Mouse (Mus musculus): ENCODE measurements around the gene Cyp26b1. TPM values are rescaled to one million over a fixed set of nuclear protein-coding genes. Genes with fewer than 3 reads are reported as not detected.

The Cyp26b1 gene
- polyA plus RNA-seq, 1 experiment from 2014 or later, result 6.4 TPM

DNA sequence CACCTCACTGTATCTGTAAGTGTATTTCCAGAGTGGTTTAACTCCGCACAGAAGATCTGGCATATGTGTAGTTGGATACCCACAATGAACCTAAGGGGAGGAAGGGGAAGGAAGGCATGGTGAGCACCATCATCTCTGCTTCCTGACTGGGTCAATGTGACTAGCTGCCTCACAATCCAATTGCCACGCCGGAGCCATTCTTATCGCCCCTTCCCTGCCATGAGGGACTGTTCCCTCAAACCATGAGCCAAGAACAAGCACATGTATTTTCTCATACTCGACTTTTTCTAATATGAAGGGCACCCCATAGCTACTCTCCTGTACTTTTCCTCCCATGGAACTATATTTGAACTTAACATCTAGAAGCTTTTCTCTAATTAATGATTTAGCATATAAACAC, 35.1 kb upstream of the Cyp26b1 start:
- Histone ChIP-seq H3K9me3 (ENCODE audit: control insufficient read depth, low read length) (no peaks in the 10 kb centered on the region), H3K9ac (ENCODE audit: low read length) (no peak overlapping the region), H3K4me3 (ENCODE audit: low read depth, low read length) (no peak overlapping the region), H3K36me3 (ENCODE audit: control insufficient read depth, insufficient read depth, low read length) (no peaks in the 10 kb centered on the region), H3K27ac (replicated peaks) (no peak overlapping the region), H3K27me3 (ENCODE audit: control insufficient read depth, insufficient read depth, low read length) (no peaks in the 10 kb centered on the region), H3K4me1 (replicated peaks; ENCODE audit: control insufficient read depth, insufficient read depth) (no peaks in the 10 kb centered on the region), H3K4me2 (replicated peaks; ENCODE audit: low read depth) (no peak overlapping the region)
- DNase-seq (ENCODE audit: low spot score) (no peak), ATAC-seq (ENCODE audit: low FRiP score, low TSS enrichment) (no peak)
- no peak for TF ChIP-seq EP300 (optimal IDR thresholded peaks at IDR 0.05)
- TF ChIP-seq CTCF (IDR thresholded peaks at IDR 0.05; ENCODE audit: low read depth), result no peak
- 87% methylated on average over 5 of the region's 5 CpGs for WGBS

DNA sequence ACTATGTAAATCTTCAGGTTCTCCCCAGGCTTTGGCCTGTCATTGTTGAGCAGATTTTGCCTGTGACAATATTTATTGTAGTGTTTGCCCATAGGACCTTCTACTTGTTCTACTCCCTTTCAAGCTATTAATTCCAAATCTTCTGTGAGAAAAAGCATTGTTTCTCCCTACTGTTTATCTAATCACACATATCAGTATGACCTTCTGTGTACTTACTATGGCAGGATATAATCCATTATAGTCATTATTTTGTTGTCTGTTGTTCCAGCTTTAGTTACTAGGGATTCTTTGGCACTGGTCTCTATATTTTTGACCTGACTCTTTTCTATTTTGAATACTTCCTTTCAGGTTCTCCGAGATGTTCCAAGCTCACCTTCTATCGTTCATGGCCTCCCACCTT, 32.7 kb upstream of the Cyp26b1 start:
- H3K27ac ChIP-seq (replicated peaks), result no peak overlapping the region
- no peaks in the 10 kb centered on the region for H3K27me3 ChIP-seq (ENCODE audit: control insufficient read depth, insufficient read depth, low read length)
- no peak for ATAC-seq (ENCODE audit: low FRiP score, low TSS enrichment)
- WGBS, result 77% methylated on average over 2 of the region's 2 CpGs
- no peaks in the 10 kb centered on the region for H3K9me3 ChIP-seq (ENCODE audit: control insufficient read depth, low read length)
- no peak overlapping the region for H3K4me3 ChIP-seq (ENCODE audit: low read depth, low read length)
- H3K4me2 ChIP-seq (replicated peaks; ENCODE audit: low read depth), result no peak overlapping the region
- H3K4me1 ChIP-seq (replicated peaks; ENCODE audit: control insufficient read depth, insufficient read depth), result no peaks in the 10 kb centered on the region
- no peak for DNase-seq (ENCODE audit: low spot score)
- H3K36me3 ChIP-seq (ENCODE audit: control insufficient read depth, insufficient read depth, low read length), result no peaks in the 10 kb centered on the region
- H3K9ac ChIP-seq (ENCODE audit: low read length), result no peak overlapping the region
- TF ChIP-seq EP300 (optimal IDR thresholded peaks at IDR 0.05) (no peak), CTCF (IDR thresholded peaks at IDR 0.05; ENCODE audit: low read depth) (no peak)

DNA sequence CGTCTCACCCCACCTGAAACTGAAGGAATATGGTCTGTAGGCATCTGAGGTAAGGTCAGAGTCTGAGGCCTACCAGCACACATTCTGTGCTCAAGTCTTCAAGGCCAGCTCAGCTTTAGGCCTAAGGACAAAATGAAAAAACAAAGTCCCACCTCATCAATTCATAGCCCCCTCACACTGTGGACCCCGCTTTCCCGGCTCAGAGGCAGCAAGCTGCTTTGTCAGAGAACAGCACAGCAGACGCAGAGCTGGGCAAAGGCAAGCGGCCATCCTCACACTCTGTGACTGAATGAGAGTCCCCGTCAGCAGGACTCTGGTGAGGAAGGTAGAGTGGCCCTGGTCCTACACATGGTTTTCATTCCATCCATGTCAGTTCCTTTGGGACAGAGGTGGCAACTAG, 25.5 kb upstream of the Cyp26b1 start:
- H3K4me1 ChIP-seq (replicated peaks; ENCODE audit: control insufficient read depth, insufficient read depth), result no peaks in the 10 kb centered on the region
- TF ChIP-seq CTCF (IDR thresholded peaks at IDR 0.05; ENCODE audit: low read depth), result no peak
- no peaks in the 10 kb centered on the region for H3K9me3 ChIP-seq (ENCODE audit: control insufficient read depth, low read length)
- ATAC-seq (ENCODE audit: low FRiP score, low TSS enrichment) (no peak), DNase-seq (ENCODE audit: low spot score) (no peak)
- H3K4me3 ChIP-seq (ENCODE audit: low read depth, low read length), result no peak overlapping the region
- 96% methylated on average over 6 of the region's 6 CpGs for WGBS
- H3K27me3 ChIP-seq (ENCODE audit: control insufficient read depth, insufficient read depth, low read length), result no peaks in the 10 kb centered on the region
- H3K4me2 ChIP-seq (replicated peaks; ENCODE audit: low read depth), result no peak overlapping the region
- H3K36me3 ChIP-seq (ENCODE audit: control insufficient read depth, insufficient read depth, low read length), result peaks cover 7% of the 10 kb centered on the region; the same call in 1 of the 2 replicates
- no peak overlapping the region for H3K27ac ChIP-seq (replicated peaks)
- H3K9ac ChIP-seq (ENCODE audit: low read length), result no peak overlapping the region

DNA sequence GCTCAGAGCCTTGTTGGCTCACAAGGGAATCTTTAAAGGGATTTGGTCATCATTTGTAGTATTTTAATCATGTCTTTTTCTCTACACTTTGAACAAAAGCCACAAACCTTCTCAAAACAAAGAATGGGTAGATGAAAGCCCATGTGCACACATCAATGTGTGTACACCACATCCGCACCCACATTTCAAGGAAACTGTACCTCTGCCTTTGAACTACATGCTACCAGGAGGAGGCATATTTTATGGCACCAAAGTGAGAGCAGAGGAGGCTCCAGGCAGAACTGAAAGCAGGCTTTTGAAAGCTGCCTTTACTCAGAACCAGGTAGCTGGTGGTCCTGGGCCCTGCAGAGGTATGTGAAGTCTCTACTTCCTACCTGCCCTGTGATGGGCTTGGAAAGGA, 23.3 kb upstream of the Cyp26b1 start:
- 96% methylated on average over 1 of the region's 1 CpGs for WGBS
- no peak overlapping the region for H3K4me3 ChIP-seq (ENCODE audit: low read depth, low read length)
- H3K27me3 ChIP-seq (ENCODE audit: control insufficient read depth, insufficient read depth, low read length), result no peaks in the 10 kb centered on the region
- no peak for TF ChIP-seq CTCF (IDR thresholded peaks at IDR 0.05; ENCODE audit: low read depth)
- no peak for TF ChIP-seq EP300 (optimal IDR thresholded peaks at IDR 0.05)
- H3K4me2 ChIP-seq (replicated peaks; ENCODE audit: low read depth), result no peak overlapping the region
- H3K9ac ChIP-seq (ENCODE audit: low read length), result no peak overlapping the region
- no peaks in the 10 kb centered on the region for H3K9me3 ChIP-seq (ENCODE audit: control insufficient read depth, low read length)
- no peak overlapping the region for H3K27ac ChIP-seq (replicated peaks)
- H3K4me1 ChIP-seq (replicated peaks; ENCODE audit: control insufficient read depth, insufficient read depth), result no peaks in the 10 kb centered on the region
- DNase-seq (ENCODE audit: low spot score), result no peak
- no peak for ATAC-seq (ENCODE audit: low FRiP score, low TSS enrichment)
- H3K36me3 ChIP-seq (ENCODE audit: control insufficient read depth, insufficient read depth, low read length), result peaks cover 7% of the 10 kb centered on the region; the same call in 1 of the 2 replicates

DNA sequence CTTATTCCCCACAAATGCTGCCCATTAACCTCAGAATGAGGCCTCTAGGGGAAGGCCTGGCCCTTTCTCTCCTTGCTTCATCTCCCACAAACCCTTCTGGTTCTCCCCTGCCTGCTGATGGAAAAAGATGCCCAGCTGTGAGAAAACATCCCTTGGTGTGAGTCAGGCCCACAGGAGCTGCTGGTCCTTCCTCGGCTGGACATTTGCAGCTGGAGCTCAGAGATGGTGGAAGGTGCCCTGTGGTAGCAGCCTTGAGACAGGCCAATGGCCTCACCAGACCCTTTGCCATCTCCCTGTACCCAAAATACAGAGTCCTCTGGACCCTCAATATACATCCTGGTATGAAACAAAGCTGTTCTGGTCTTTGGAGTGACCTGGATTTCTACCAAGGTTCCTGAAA, 22.9 kb upstream of the Cyp26b1 start:
- 84% methylated on average over 1 of the region's 1 CpGs for WGBS

GRCm38 (mm10) chr6:84613561-84613960, 19.9 kb upstream of the Cyp26b1 start:
- Histone ChIP-seq H3K4me3 (ENCODE audit: low read depth, low read length) (no peak overlapping the region), H3K9me3 (ENCODE audit: control insufficient read depth, low read length) (no peaks in the 10 kb centered on the region), H3K4me2 (replicated peaks; ENCODE audit: low read depth) (no peak overlapping the region), H3K27me3 (ENCODE audit: control insufficient read depth, insufficient read depth, low read length) (no peaks in the 10 kb centered on the region), H3K4me1 (replicated peaks; ENCODE audit: control insufficient read depth, insufficient read depth) (no peaks in the 10 kb centered on the region), H3K27ac (replicated peaks) (no peak overlapping the region), H3K36me3 (ENCODE audit: control insufficient read depth, insufficient read depth, low read length) (no peaks in the 10 kb centered on the region), H3K9ac (ENCODE audit: low read length) (no peak overlapping the region)
- ATAC-seq (ENCODE audit: low FRiP score, low TSS enrichment) (no peak), DNase-seq (ENCODE audit: low spot score) (no peak)
- WGBS, result 76% methylated on average over 3 of the region's 3 CpGs
- TF ChIP-seq CTCF (IDR thresholded peaks at IDR 0.05; ENCODE audit: low read depth) (no peak), EP300 (optimal IDR thresholded peaks at IDR 0.05) (no peak)

More for the DNA sequence above, 22.9 kb upstream of the Cyp26b1 start:
- no peak overlapping the region for H3K4me3 ChIP-seq (ENCODE audit: low read depth, low read length)
- H3K27me3 ChIP-seq (ENCODE audit: control insufficient read depth, insufficient read depth, low read length), result no peaks in the 10 kb centered on the region
- H3K4me2 ChIP-seq (replicated peaks; ENCODE audit: low read depth), result no peak overlapping the region
- H3K9ac ChIP-seq (ENCODE audit: low read length), result no peak overlapping the region
- TF ChIP-seq CTCF (IDR thresholded peaks at IDR 0.05; ENCODE audit: low read depth) (no peak), EP300 (optimal IDR thresholded peaks at IDR 0.05) (no peak)
- DNase-seq (ENCODE audit: low spot score) (no peak), ATAC-seq (ENCODE audit: low FRiP score, low TSS enrichment) (no peak)
- peaks cover 7% of the 10 kb centered on the region; the same call in 1 of the 2 replicates for H3K36me3 ChIP-seq (ENCODE audit: control insufficient read depth, insufficient read depth, low read length)
- no peaks in the 10 kb centered on the region for H3K4me1 ChIP-seq (replicated peaks; ENCODE audit: control insufficient read depth, insufficient read depth)
- H3K9me3 ChIP-seq (ENCODE audit: control insufficient read depth, low read length), result no peaks in the 10 kb centered on the region
- no peak overlapping the region for H3K27ac ChIP-seq (replicated peaks)
